Mouse (Mus musculus): ENCODE results near the gene Cnot6l. TPM values are rescaled to one million over a fixed set of nuclear protein-coding genes. Genes with fewer than 3 reads are reported as not detected.

Gene Cnot6l
- polyA plus RNA-seq, 1 experiment = 11.6 TPM

DNA sequence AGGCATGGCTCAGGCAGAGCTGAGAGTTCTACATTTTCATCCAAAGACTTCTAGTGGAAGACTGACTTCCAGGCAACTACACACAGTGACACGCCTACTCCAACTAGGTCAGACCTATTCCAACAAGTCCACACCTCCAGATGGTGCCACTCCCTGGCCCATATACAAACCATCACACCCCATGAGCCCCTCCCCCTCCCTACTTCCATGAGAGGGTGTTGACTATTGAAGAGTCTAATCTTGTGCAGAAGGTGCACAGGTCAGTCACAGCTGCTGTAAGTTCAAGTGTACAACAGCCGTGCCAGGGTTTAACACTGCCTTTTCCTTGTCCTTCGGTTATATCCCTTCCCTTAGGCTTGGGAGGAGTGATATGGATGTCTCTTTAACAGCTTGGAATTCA lies 121.5 kb downstream of the Cnot6l start:
- no peaks in the 10 kb centered on the region; the same call in 1 of the 2 replicates for H3K4me1 ChIP-seq (ENCODE audit: control insufficient read depth, insufficient read depth, insufficient read length)
- no peaks in the 10 kb centered on the region for H3K36me3 ChIP-seq (ENCODE audit: control insufficient read depth, insufficient read depth, low read length)
- WGBS = 86% methylated on average over 3 of the region's 3 CpGs
- no peak for DNase-seq (ENCODE audit: low read depth in 1 of 2, low spot score in 2 of 2)
- TF ChIP-seq CTCF (IDR thresholded peaks at IDR 0.05; ENCODE audit: extremely low read depth, insufficient read depth, insufficient read length, insufficient replicate concordance) = no peak
- no peak overlapping the region for H3K4me3 ChIP-seq (ENCODE audit: extremely low read depth, insufficient read depth, insufficient read length)
- H3K27me3 ChIP-seq (ENCODE audit: control insufficient read depth, insufficient read depth, low read length) = no peaks in the 10 kb centered on the region
- H3K27ac ChIP-seq (ENCODE audit: insufficient read depth, low read length) = no peak overlapping the region

DNA sequence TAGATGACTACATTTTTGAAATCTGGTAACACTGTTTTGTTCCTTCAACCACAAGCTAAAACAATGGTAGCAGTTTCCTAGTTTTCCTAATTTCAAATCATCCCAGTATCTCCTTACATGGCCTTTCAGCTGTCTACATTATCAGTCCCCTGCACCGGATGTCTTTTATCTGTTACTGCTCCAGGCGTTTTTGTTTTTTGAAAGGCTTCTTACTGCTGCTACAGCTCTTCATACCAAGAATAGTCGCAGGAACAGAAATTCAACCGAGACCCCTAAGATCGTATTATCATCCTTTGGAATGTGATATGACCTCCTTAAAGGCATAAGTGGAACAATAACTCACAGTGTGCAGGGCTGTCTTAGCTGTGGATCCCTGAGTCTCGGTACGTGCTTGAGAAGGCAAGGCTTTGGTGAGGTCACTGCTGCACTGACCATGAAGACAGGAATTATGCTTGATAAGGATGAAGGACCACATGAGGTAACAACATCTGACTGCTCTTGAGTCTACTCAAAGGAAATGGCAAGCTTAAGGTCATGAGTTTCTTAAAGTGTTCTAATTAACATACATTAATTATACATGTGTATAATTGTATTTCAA lies 122.4 kb downstream of the Cnot6l start:
- DNase-seq (ENCODE audit: low read depth in 1 of 2, low spot score in 2 of 2) = no peak
- Histone ChIP-seq H3K36me3 (ENCODE audit: control insufficient read depth, insufficient read depth, low read length) (no peaks in the 10 kb centered on the region), H3K4me3 (ENCODE audit: extremely low read depth, insufficient read depth, insufficient read length) (no peak overlapping the region), H3K27ac (ENCODE audit: insufficient read depth, low read length) (no peak overlapping the region), H3K4me1 (ENCODE audit: control insufficient read depth, insufficient read depth, insufficient read length) (no peaks in the 10 kb centered on the region; the same call in 1 of the 2 replicates), H3K27me3 (ENCODE audit: control insufficient read depth, insufficient read depth, low read length) (no peaks in the 10 kb centered on the region)
- WGBS = 89% methylated on average over 7 of the region's 7 CpGs
- TF ChIP-seq CTCF (IDR thresholded peaks at IDR 0.05; ENCODE audit: extremely low read depth, insufficient read depth, insufficient read length, insufficient replicate concordance) = no peak
- no peak for TF ChIP-seq POLR2A (IDR thresholded peaks at IDR 0.05; ENCODE audit: low read depth, low read length)

DNA sequence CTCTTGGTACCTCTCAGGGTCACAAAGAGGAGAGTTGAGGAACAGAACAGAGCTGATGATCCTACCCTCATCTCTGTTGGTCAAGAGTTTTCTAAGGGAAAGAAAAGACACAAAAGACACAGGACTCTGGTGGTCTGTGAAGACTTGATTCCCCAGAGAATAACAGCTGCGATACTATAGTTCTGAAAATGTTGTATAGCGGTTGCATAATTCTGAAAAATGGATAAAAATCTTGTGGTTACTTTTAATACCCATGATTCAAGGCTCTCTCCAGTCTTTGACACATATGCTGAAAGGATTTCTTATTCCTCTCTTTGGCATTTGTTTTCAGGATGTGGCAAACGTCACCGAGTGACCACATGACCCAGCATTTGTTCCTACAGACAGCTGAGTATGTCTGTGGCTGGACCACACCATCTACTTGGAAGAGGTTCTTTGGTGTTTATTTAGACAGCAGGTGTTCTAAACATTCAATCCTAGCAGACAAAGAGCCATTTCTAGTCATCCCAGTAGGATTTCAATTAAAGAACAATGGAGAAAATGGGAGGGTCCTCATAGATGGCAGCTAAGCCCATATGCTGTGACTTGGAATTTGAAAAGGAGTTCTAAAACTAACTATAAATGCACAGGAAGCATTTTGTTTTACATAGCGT lies 124.7 kb downstream of the Cnot6l start:
- no peak for TF ChIP-seq CTCF (IDR thresholded peaks at IDR 0.05; ENCODE audit: extremely low read depth, insufficient read depth, insufficient read length, insufficient replicate concordance)
- no peak for TF ChIP-seq POLR2A (IDR thresholded peaks at IDR 0.05; ENCODE audit: low read depth, low read length)
- Histone ChIP-seq H3K4me1 (ENCODE audit: control insufficient read depth, insufficient read depth, insufficient read length) (no peaks in the 10 kb centered on the region; the same call in 1 of the 2 replicates), H3K27ac (ENCODE audit: insufficient read depth, low read length) (no peak overlapping the region), H3K36me3 (ENCODE audit: control insufficient read depth, insufficient read depth, low read length) (no peaks in the 10 kb centered on the region), H3K27me3 (ENCODE audit: control insufficient read depth, insufficient read depth, low read length) (no peaks in the 10 kb centered on the region), H3K4me3 (ENCODE audit: extremely low read depth, insufficient read depth, insufficient read length) (no peak overlapping the region)
- WGBS = 64% methylated on average over 5 of the region's 5 CpGs
- DNase-seq (ENCODE audit: low read depth in 1 of 2, low spot score in 2 of 2) = no peak

GRCm38 (mm10) chr5:96037684-96038121 lies 126.3 kb downstream of the Cnot6l start:
- no peaks in the 10 kb centered on the region for H3K36me3 ChIP-seq (ENCODE audit: control insufficient read depth, insufficient read depth, low read length)
- no peaks in the 10 kb centered on the region; the same call in 1 of the 2 replicates for H3K4me1 ChIP-seq (ENCODE audit: control insufficient read depth, insufficient read depth, insufficient read length)
- DNase-seq (ENCODE audit: low read depth in 1 of 2, low spot score in 2 of 2) = no peak
- TF ChIP-seq POLR2A (IDR thresholded peaks at IDR 0.05; ENCODE audit: low read depth, low read length) = no peak
- no peak for TF ChIP-seq CTCF (IDR thresholded peaks at IDR 0.05; ENCODE audit: extremely low read depth, insufficient read depth, insufficient read length, insufficient replicate concordance)
- H3K4me3 ChIP-seq (ENCODE audit: extremely low read depth, insufficient read depth, insufficient read length) = no peak overlapping the region
- H3K27ac ChIP-seq (ENCODE audit: insufficient read depth, low read length) = no peak overlapping the region
- 29% methylated on average over 8 of the region's 8 CpGs for WGBS
- no peaks in the 10 kb centered on the region for H3K27me3 ChIP-seq (ENCODE audit: control insufficient read depth, insufficient read depth, low read length)

- H3K36me3 ChIP-seq (ENCODE audit: control insufficient read depth, insufficient read depth, low read length) = no peaks in the 10 kb centered on the region
- TF ChIP-seq POLR2A (IDR thresholded peaks at IDR 0.05; ENCODE audit: low read depth, low read length) (no peak), CTCF (IDR thresholded peaks at IDR 0.05; ENCODE audit: extremely low read depth, insufficient read depth, insufficient read length, insufficient replicate concordance) (no peak)
- no peak overlapping the region for H3K4me3 ChIP-seq (ENCODE audit: extremely low read depth, insufficient read depth, insufficient read length)
- no peaks in the 10 kb centered on the region; the same call in 1 of the 2 replicates for H3K4me1 ChIP-seq (ENCODE audit: control insufficient read depth, insufficient read depth, insufficient read length)
- no peak for DNase-seq (ENCODE audit: low read depth in 1 of 2, low spot score in 2 of 2)
- 83% methylated on average over 7 of the region's 7 CpGs for WGBS
- no peak overlapping the region for H3K27ac ChIP-seq (ENCODE audit: insufficient read depth, low read length)
- H3K27me3 ChIP-seq (ENCODE audit: control insufficient read depth, insufficient read depth, low read length) = no peaks in the 10 kb centered on the region
These were observed 127.8 kb downstream of the Cnot6l start for GRCm38 (mm10) chr5:96036125-96036672.

DNA sequence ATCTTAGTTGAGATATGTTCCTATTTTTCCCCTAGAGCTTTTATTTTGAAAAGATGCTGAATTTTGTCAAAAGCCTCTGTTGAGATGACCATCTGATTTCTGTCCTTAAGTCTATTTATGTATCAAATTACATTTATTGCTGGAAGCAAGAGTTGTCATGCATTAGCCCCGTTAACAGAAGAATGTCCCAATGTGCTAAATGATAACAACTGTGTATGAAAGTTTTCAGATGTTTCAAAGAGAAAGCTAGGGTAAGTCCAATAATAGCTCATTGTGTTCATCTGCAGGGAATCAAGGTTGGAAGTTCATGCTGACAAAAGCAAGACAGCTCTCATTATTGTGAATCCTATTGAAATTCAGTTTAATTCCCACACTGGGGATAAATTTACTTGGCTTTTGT lies 129.9 kb downstream of the Cnot6l start:
- H3K27ac ChIP-seq (ENCODE audit: insufficient read depth, low read length) = no peak overlapping the region
- WGBS = 87% methylated on average over 1 of the region's 1 CpGs
- no peak for DNase-seq (ENCODE audit: low read depth in 1 of 2, low spot score in 2 of 2)
- H3K36me3 ChIP-seq (ENCODE audit: control insufficient read depth, insufficient read depth, low read length) = no peaks in the 10 kb centered on the region
- TF ChIP-seq CTCF (IDR thresholded peaks at IDR 0.05; ENCODE audit: extremely low read depth, insufficient read depth, insufficient read length, insufficient replicate concordance) = no peak
- TF ChIP-seq POLR2A (IDR thresholded peaks at IDR 0.05; ENCODE audit: low read depth, low read length) = no peak
- H3K4me3 ChIP-seq (ENCODE audit: extremely low read depth, insufficient read depth, insufficient read length) = no peak overlapping the region
- no peaks in the 10 kb centered on the region; the same call in 1 of the 2 replicates for H3K4me1 ChIP-seq (ENCODE audit: control insufficient read depth, insufficient read depth, insufficient read length)
- H3K27me3 ChIP-seq (ENCODE audit: control insufficient read depth, insufficient read depth, low read length) = no peaks in the 10 kb centered on the region

DNA sequence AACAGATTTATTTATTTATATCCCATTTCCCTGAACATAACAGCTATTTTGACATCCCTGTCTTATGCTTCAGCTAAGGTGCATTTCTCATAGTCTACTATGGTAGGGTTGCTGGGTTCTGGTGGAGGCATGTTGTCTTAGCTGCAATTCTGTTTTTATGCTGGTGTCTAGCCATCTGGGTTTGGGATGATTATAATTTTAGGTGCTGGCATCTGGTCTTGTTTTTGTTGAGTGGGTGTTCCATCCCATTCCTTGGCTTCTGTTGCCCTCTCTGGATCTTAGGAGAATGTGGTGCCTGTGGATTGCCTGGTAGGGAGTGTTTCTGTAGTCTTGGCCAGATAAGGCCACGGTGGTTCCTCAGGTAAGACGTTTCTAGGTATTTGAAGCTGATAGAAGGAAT lies 134.2 kb downstream of the Cnot6l start:
- H3K4me3 ChIP-seq (ENCODE audit: extremely low read depth, insufficient read depth, insufficient read length) = no peak overlapping the region
- H3K27ac ChIP-seq (ENCODE audit: insufficient read depth, low read length) = no peak overlapping the region
- H3K27me3 ChIP-seq (ENCODE audit: control insufficient read depth, insufficient read depth, low read length) = no peaks in the 10 kb centered on the region
- no peak for DNase-seq (ENCODE audit: low read depth in 1 of 2, low spot score in 2 of 2)
- 84% methylated on average over 2 of the region's 2 CpGs for WGBS
- H3K4me1 ChIP-seq (ENCODE audit: control insufficient read depth, insufficient read depth, insufficient read length) = no peaks in the 10 kb centered on the region
- no peak for TF ChIP-seq CTCF (IDR thresholded peaks at IDR 0.05; ENCODE audit: extremely low read depth, insufficient read depth, insufficient read length, insufficient replicate concordance)
- no peak for TF ChIP-seq POLR2A (IDR thresholded peaks at IDR 0.05; ENCODE audit: low read depth, low read length)
- H3K36me3 ChIP-seq (ENCODE audit: control insufficient read depth, insufficient read depth, low read length) = no peaks in the 10 kb centered on the region

Other genes starting within 250 kb of the Cnot6l start
- gene Cxcl13, start 207.2 kb downstream of the Cnot6l start, polyA plus RNA-seq (2012; rRNA removed) = 9.5 and 15.3 TPM in 2 replicates
- 1.0 and 1.1 TPM in 2 replicates for gene Mrpl1, start 45.3 kb upstream of the Cnot6l start, polyA plus RNA-seq (2012; rRNA removed)
- 0.79 and 1.2 TPM in 2 replicates for gene Fras1, start 209.8 kb upstream of the Cnot6l start, polyA plus RNA-seq (2012; rRNA removed)

Data from spleen, adult 2 months (tissue).